Mouse (Mus musculus) cerebellum, adult 2 months (tissue): Measurements from ENCODE around the gene Gm5294. TPM values are rescaled to one million over a fixed set of nuclear protein-coding genes. Genes with fewer than 3 reads are reported as not detected.

Experiments used
- DNase-seq, 2 experiments: peaks; one replicate each; pipeline ENCODE4 v3.0.0; 2021
- H3K27ac ChIP-seq: fragments of 200-500 bp; 2 replicates; pipeline ENCODE4 v1.5.1; 2012; ENCODE audit warnings: low read length, control low read depth, inconsistent platforms; ENCODE audit not compliant: insufficient read depth
- H3K27me3 ChIP-seq: fragments of 200-500 bp; 2 replicates; pipeline ENCODE4 v1.6.1; 2012; ENCODE audit warnings: inconsistent platforms, mild to moderate bottlenecking, low read length, moderate library complexity; ENCODE audit not compliant: control insufficient read depth, insufficient read depth
- H3K4me1 ChIP-seq: fragments of 200-500 bp; 2 replicates; pipeline ENCODE4 v1.6.1; 2011; ENCODE audit warnings: low read length; ENCODE audit not compliant: control insufficient read depth, insufficient read depth
- H3K4me3 ChIP-seq: fragments of 200-500 bp; replicated peaks from 2 replicates; pipeline ENCODE3; 2011; ENCODE audit warnings: mild to moderate bottlenecking, low read depth, low read length, control low read depth; ENCODE audit not compliant: insufficient read depth
- CTCF ChIP-seq: fragments of 200-500 bp; IDR thresholded peaks from 2 replicates; pipeline ENCODE4 v1.5.1; 2011; ENCODE audit warnings: low read depth, mild to moderate bottlenecking, control low read depth, low read length, moderate library complexity, borderline replicate concordance; ENCODE audit not compliant: insufficient read depth
- POLR2A ChIP-seq: fragments of 200-500 bp; IDR thresholded peaks from 2 replicates; pipeline ENCODE4 v1.6.1; 2011; ENCODE audit warnings: low read length, control low read depth, borderline replicate concordance; ENCODE audit not compliant: insufficient read depth
- WGBS: fragments of 180-500 bp; shearing (Covaris S2); methylation state at CpG from one replicate; pipeline ENCODE4 v1.1.7; 2018; 5-methylcytosine and 5-hydroxymethylcytosine counted together
- polyA plus RNA-seq: library from polyadenylated mRNA; depleted of rRNA; stranded (reverse); fragments of >200 nt; gene quantifications from 2 replicates; pipeline ENCODE4 v1.2.3, GENCODE M21; 2012; rRNA removed

Gene Gm5294
- polyA plus RNA-seq = not detected in 2 replicates

DNA sequence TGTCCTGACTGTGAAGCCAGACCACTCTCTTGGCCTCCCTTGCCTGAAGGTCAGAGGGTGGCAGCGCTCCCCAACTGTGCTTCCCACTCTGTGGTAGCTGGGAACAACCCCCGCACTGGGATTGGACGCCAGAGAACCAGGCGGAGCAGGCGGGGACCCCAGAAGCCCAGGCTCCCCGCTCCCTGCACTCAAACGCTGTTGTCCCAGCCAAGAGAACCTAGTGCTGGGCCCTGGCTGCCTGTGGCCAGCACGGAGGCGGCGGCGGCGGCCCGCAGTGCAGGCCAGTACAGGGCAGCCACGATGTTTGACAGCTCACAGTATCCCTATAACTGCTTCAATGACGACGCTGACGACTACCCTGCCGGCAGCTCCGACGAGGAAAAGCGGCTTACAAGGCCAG is at the start of gene Gm5294:
Gene Gm5294, plus strand, starts transcription at position 301 of the 400 bp plus-strand sequence.
- Histone ChIP-seq H3K27me3 (peaks cover 4% of the 10 kb centered on the region; the same call in 1 of the 2 replicates), H3K27ac (no peak within 1 kb of the TSS), H3K4me3 (no peak within 1 kb of the TSS), H3K4me1 (peaks cover 5% of the 10 kb centered on the region; the same call in 1 of the 2 replicates)
- no peak for TF ChIP-seq CTCF
- no peak for TF ChIP-seq POLR2A
- 19% methylated on average over 21 of the region's 21 CpGs for WGBS
- DNase-seq = no peak

DNA sequence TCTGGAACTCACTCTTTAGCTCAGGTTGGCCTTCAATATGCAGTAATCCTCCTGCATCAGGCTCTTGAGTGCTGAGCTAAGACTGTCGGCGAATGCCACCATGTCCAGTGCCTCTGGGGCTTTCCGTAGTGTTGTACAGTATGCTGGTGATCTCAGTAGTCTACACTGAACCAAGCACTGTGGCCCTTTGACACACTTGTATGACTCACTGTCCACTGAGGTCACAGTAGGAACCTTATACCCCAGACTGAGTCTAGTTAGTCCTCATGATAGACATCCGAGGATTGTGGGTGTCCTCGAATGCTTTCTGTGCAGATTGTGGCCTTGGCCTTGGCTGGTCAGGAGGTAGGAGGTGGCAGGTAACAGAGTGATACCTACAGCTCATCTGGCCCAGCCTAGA is 44.8 kb upstream of the Gm5294 start:
- Histone ChIP-seq H3K27ac (no peak overlapping the region), H3K27me3 (no peaks in the 10 kb centered on the region), H3K4me1 (peaks cover 10% of the 10 kb centered on the region), H3K4me3 (no peak overlapping the region)
- TF ChIP-seq POLR2A (no peak), CTCF (no peak)
- no peak for DNase-seq
- 98% methylated on average over 5 of the region's 5 CpGs for WGBS

DNA sequence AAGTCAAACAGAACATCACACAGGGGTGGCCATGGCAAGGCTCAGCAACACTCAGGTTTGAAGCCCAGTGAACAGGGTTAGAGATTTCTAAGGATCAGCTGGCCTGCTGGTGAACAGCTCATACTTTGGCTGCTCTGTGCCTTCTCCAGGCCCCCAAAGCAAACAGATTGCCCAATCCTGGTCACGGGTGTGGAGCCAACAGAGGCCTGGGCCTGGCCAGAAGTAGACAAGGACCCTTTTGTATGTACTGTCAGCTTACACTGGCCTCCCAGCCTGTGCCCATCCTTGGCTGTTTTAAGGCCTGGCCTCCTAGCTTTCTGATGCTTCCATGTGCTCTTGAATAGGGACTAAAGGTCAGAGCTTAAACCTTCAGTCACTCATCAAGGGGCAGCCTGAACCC is 43.5 kb upstream of the Gm5294 start:
- 71% methylated on average over 1 of the region's 1 CpGs for WGBS

DNA sequence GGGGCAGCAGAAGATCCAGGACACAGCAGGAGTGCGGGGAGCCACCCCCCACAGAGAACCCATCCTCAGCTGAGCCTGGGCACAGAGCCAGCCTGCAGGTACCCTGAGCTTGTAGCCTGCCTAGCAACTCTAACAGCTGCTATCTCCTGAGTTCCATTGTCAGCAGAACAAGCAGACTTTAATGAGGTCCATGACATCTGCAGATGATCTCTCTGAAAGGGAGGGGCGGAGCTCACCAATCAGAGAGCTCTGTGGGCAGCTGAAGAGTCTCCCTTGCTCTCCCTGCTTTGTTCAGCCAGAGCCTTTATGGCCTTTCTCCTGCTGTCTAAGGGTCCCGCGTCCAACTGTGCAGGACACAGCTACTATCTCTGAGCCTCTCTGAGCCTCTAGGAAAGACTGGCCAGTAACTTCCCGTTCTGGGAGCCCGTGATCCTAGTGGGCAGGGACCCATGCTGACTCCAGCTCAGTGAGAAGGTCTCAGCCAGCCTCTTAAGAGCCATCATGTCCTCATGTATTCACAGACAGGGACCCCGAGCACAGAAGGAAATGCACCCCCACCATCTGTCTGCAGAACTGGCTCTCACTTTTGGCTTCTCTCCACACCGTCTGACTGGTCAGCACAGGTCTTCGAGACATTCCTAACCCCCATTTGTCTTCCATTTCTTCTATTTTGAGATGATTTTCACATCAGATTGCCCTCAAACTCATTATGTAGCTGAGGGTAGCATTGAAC is 41.0 kb upstream of the Gm5294 start:
- Histone ChIP-seq H3K4me1 (peaks cover 10% of the 10 kb centered on the region), H3K27ac (no peak overlapping the region), H3K27me3 (no peaks in the 10 kb centered on the region), H3K4me3 (no peak overlapping the region)
- peak; percentile 42 to 50 for DNase-seq
- TF ChIP-seq POLR2A = no peak
- no peak for TF ChIP-seq CTCF
- 30% methylated on average over 9 of the region's 9 CpGs for WGBS

More for the DNA sequence above, 43.5 kb upstream of the Gm5294 start:
- Histone ChIP-seq H3K4me3 (no peak overlapping the region), H3K4me1 (peaks cover 10% of the 10 kb centered on the region), H3K27me3 (no peaks in the 10 kb centered on the region), H3K27ac (0 out of 2 replicates have a peak overlapping the region, but pooled peaks have one; percentile 43)
- DNase-seq = peak; percentile 24 to 40
- TF ChIP-seq POLR2A = no peak

DNA sequence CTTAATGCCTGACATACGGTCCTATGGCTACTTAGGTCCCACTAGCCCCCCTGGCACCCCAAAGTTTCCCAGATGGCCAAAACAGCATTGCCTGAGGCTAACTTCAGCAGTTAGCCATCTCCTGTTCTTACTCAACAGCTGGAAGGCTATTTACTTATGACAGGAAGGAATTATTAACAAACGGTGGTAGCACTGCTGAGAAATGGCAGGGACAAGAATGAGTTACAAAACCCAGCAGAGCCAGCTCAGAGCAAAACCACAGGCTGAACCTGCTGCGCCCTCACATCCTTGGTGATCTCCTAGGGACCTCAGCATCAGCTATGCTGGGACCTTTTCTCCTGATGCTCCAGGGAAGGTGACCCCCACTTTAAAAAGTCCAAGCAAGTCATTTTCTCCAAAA is 40.2 kb upstream of the Gm5294 start:
- no peak for TF ChIP-seq POLR2A
- no peak for TF ChIP-seq CTCF
- no peak for DNase-seq
- no peaks in the 10 kb centered on the region for H3K27me3 ChIP-seq
- H3K4me3 ChIP-seq = no peak overlapping the region
- H3K4me1 ChIP-seq = peaks cover 13% of the 10 kb centered on the region
- WGBS = 80% methylated on average over 3 of the region's 3 CpGs
- no peak overlapping the region for H3K27ac ChIP-seq

DNA sequence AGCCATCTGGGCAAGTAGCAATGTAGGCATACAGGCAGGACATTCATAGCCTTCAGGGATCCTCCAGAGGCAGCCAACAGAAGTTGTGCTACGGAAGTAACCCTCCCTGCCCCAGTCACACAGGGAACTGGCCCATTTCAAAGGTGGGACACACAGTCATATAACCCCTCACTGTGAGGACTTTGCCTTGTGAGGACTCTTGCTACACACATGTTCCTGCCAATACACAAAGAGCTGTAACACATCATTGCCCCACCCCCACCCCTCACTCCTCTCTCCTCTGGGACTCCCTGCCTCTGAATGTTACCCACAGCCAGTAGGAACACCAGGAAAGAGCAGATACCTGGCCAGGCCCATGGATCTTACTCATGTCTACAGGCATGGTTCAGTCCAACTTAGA is 37.2 kb upstream of the Gm5294 start:
- no peak for TF ChIP-seq POLR2A
- TF ChIP-seq CTCF = no peak
- DNase-seq = no peak
- Histone ChIP-seq H3K27ac (no peak overlapping the region), H3K4me1 (peaks cover 19% of the 10 kb centered on the region), H3K4me3 (no peak overlapping the region), H3K27me3 (no peaks in the 10 kb centered on the region)
- 90% methylated on average over 1 of the region's 1 CpGs for WGBS

DNA sequence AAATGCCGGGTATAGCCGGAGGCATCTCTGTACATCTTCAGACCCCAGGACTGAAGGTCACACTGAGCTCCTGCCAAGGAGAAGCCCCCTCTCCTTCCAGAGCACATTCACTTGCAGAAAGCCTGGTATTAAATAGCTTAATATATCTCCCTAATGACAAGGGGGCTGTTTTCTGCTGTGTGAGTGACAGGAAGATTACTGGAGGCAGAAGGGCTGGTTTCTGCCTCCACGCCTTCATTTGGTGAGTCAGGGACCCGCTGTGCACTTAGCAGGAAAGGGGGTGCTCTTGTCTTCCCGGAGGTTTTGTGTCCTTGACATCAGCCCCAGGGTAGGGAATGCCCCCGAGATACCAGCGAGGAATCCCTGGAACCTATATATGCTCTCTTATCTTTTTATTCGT is 36.7 kb upstream of the Gm5294 start:
- no peak for DNase-seq
- Histone ChIP-seq H3K4me3 (no peak overlapping the region), H3K4me1 (peaks cover 19% of the 10 kb centered on the region), H3K27ac (no peak overlapping the region), H3K27me3 (no peaks in the 10 kb centered on the region)
- TF ChIP-seq POLR2A = no peak
- TF ChIP-seq CTCF = no peak
- WGBS = 93% methylated on average over 8 of the region's 8 CpGs

DNA sequence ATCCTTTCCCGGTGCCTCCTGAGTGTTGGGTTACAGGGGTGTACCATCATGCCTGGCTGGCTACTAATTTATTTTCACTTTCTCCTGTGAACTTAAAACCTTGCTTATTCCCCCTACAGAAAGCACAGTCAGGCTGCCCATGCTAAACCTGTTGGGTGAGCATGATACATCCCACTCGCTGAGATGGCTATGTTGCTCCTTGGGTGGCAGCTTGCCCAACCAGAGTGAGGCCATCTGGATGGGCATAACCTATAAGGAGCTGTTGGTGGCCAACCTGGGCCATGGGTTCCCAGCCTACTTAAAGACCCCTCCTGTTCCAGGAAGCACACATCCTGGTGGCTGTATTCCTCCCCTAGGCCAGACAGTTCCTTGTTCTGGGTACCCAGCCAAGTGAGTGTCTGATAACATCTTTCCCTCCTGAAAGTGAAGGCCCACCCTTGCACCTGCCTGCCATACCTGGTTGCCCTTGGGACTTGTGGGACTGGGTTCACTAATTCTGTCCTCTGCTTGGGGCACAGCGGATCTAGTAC is 33.8 kb upstream of the Gm5294 start:
- 93% methylated on average over 3 of the region's 3 CpGs for WGBS
- no peak for TF ChIP-seq CTCF
- TF ChIP-seq POLR2A = no peak
- no peak overlapping the region for H3K4me3 ChIP-seq

More for the DNA sequence above, 33.8 kb upstream of the Gm5294 start:
- H3K27ac ChIP-seq = no peak overlapping the region
- no peak for DNase-seq
- H3K4me1 ChIP-seq = peaks cover 16% of the 10 kb centered on the region
- H3K27me3 ChIP-seq = no peaks in the 10 kb centered on the region
